In the genomic region with DNA sequence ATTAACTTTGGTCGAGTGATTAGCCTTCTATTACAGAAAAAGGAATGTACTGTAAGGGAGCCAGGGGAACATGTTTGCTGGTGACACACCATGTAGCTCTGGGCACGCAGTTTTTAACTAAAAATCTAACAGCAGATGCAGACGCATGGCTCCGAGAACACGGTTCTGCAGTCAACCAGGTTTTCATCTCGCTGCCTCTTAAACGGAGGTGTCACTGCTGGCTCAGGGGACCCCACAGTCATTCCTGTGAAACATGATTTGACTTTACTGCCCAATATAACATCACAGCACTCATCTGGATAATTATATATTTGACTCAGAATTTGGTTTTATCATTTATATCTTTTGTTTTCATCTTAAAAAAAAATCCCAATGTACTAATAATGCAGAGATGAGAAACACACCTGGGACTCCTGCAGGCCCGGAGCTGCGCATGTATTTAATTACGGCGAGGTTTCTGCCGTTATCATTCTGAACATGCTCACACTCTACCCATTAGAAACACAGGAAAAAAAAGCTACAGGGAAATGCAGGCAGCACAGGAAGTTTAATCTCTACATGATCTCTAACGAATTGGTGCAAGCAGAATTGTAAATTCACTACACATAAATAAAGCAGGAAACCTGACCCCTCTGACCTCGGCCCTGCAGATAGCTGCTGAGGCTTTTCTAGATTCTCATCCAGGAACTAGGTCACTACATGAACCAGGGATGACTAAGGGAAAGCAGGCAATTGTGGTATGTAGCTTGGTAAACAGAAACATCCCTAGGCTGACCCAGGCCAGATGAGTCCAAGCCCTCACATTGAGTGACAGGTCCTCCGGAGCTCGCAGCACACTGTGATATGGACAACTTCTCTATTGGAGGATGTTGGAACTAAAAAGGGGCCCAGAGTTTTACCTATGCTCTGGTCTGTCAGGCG, we compare ENCODE assay signal across 13 mouse cellular contexts.
A peak's percentile ranks its signal among the peaks of the same experiment; 100 is the strongest.
DNase-seq lines count a peak whose midpoint lies in the region; ATAC-seq and TF ChIP-seq lines count a peak whose summit lies in the region.
"Had no signal": no experiment of that assay in that cellular context is flagged by ENCODE, and none has a peak within 500 bp of the region (broad histone marks: within the 10 kb centered on the region; RNA-seq: fewer than 3 reads in every experiment).

No protein-coding gene starts in this region.

- H3K27me3 ChIP-seq in kidney, embryonic 16.5 days (ENCODE audit: insufficient read depth, low read length): no peaks in the 10 kb centered on the region
- H3K27me3 ChIP-seq in kidney, embryonic 14.5 days (ENCODE audit: control insufficient read depth, insufficient read depth, low read length): no peaks in the 10 kb centered on the region
- no peaks in the 10 kb centered on the region for H3K27me3 ChIP-seq in midbrain, embryonic 13.5 days
- no peaks in the 10 kb centered on the region for H3K27me3 ChIP-seq in stomach, postnatal 0 days (ENCODE audit: control insufficient read depth, insufficient read depth, low read length)
- no peaks in the 10 kb centered on the region for H3K27me3 ChIP-seq in intestine, embryonic 15.5 days (replicated peaks)
- H3K27me3 ChIP-seq: embryonic facial prominence, embryonic 12.5 days had no signal

- H3K4me3 ChIP-seq in kidney, embryonic 16.5 days (ENCODE audit: low read length): no peak overlapping the region
- no peak overlapping the region for H3K4me3 ChIP-seq in kidney, embryonic 14.5 days (ENCODE audit: low read length)
- H3K4me3 ChIP-seq in midbrain, embryonic 13.5 days (replicated peaks): no peak overlapping the region
- H3K4me3 ChIP-seq in stomach, postnatal 0 days (ENCODE audit: low read depth, low read length): no peak overlapping the region
- no peak overlapping the region for H3K4me3 ChIP-seq in intestine, embryonic 15.5 days (replicated peaks)
- H3K4me3 ChIP-seq: embryonic facial prominence, embryonic 12.5 days had no signal

- H3K4me2 ChIP-seq in kidney, embryonic 16.5 days (replicated peaks; ENCODE audit: low read depth, low read length): no peak overlapping the region
- H3K4me2 ChIP-seq in kidney, embryonic 14.5 days (replicated peaks; ENCODE audit: low read depth, low read length): no peak overlapping the region
- H3K4me2 ChIP-seq in midbrain, embryonic 13.5 days (replicated peaks): peak overlapping the region; percentile 17
- H3K4me2 ChIP-seq in stomach, postnatal 0 days (replicated peaks; ENCODE audit: low read depth): no peak overlapping the region
- no peak overlapping the region for H3K4me2 ChIP-seq in intestine, embryonic 15.5 days (replicated peaks)
- H3K4me2 ChIP-seq: embryonic facial prominence, embryonic 12.5 days; heart, embryonic 11.5 days; lung, embryonic 14.5 days had no signal

- no peak for TF ChIP-seq CTCF in stomach, postnatal 0 days (IDR thresholded peaks at IDR 0.05; ENCODE audit: low read depth)

- no peak overlapping the region for H3K9ac ChIP-seq in kidney, embryonic 16.5 days (replicated peaks; ENCODE audit: low read length)
- no peak overlapping the region for H3K9ac ChIP-seq in kidney, embryonic 14.5 days (ENCODE audit: low read depth, low read length)
- H3K9ac ChIP-seq in midbrain, embryonic 13.5 days (replicated peaks): no peak overlapping the region
- H3K9ac ChIP-seq in stomach, postnatal 0 days (ENCODE audit: low read length): no peak overlapping the region
- no peak overlapping the region for H3K9ac ChIP-seq in intestine, embryonic 15.5 days
- H3K9ac ChIP-seq: embryonic facial prominence, embryonic 12.5 days; lung, embryonic 14.5 days had no signal

- H3K4me1 ChIP-seq in kidney, embryonic 16.5 days (ENCODE audit: insufficient read depth, low read length): peaks cover 17% of the 10 kb centered on the region
- 0 out of 2 replicates have a peak, but pooled peaks cover 4% of the 10 kb centered on the region for H3K4me1 ChIP-seq in kidney, embryonic 14.5 days (ENCODE audit: control insufficient read depth, insufficient read depth, low read length)
- H3K4me1 ChIP-seq in midbrain, embryonic 13.5 days (replicated peaks): peaks cover 16% of the 10 kb centered on the region
- no peaks in the 10 kb centered on the region for H3K4me1 ChIP-seq in stomach, postnatal 0 days (replicated peaks; ENCODE audit: control insufficient read depth, insufficient read depth)
- no peaks in the 10 kb centered on the region for H3K4me1 ChIP-seq in intestine, embryonic 15.5 days (replicated peaks)

- H3K9me3 ChIP-seq in kidney, embryonic 16.5 days (ENCODE audit: low read length): no peaks in the 10 kb centered on the region
- H3K9me3 ChIP-seq in kidney, embryonic 14.5 days (ENCODE audit: control insufficient read depth, low read length): no peaks in the 10 kb centered on the region
- no peaks in the 10 kb centered on the region for H3K9me3 ChIP-seq in midbrain, embryonic 13.5 days
- no peaks in the 10 kb centered on the region for H3K9me3 ChIP-seq in stomach, postnatal 0 days (ENCODE audit: control insufficient read depth, low read length)
- H3K9me3 ChIP-seq in intestine, embryonic 15.5 days: no peaks in the 10 kb centered on the region
- H3K9me3 ChIP-seq: embryonic facial prominence, embryonic 12.5 days had no signal

- no peak overlapping the region for H3K27ac ChIP-seq in kidney, embryonic 16.5 days (ENCODE audit: low read length)
- H3K27ac ChIP-seq in kidney, embryonic 14.5 days (ENCODE audit: low read depth, low read length): no peak overlapping the region
- peak overlapping the region; percentile 51 for H3K27ac ChIP-seq in midbrain, embryonic 13.5 days
- H3K27ac ChIP-seq in stomach, postnatal 0 days (replicated peaks): no peak overlapping the region
- no peak overlapping the region for H3K27ac ChIP-seq in intestine, embryonic 15.5 days
- H3K27ac ChIP-seq: embryonic facial prominence, embryonic 12.5 days had no signal

- DNase-seq in adrenal gland, adult (ENCODE audit: inconsistent age in 2 of 2, low spot score in 1 of 2): peak; percentile 55 to 80
- no peak for DNase-seq in adrenal gland, postnatal 4 days (ENCODE audit: low spot score in 2 of 2)
- peak; percentile 60 for DNase-seq in adrenal gland, postnatal 14 days
- no peak for DNase-seq in stomach, postnatal 0 days (ENCODE audit: low spot score)
- DNase-seq: left cerebral cortex, postnatal 4 days; lung, embryonic 14.5 days; thymus, postnatal 25 days had no signal

- H3K36me3 ChIP-seq in kidney, embryonic 16.5 days (ENCODE audit: insufficient read depth, low read length): no peaks in the 10 kb centered on the region
- no peaks in the 10 kb centered on the region for H3K36me3 ChIP-seq in kidney, embryonic 14.5 days (ENCODE audit: control insufficient read depth, insufficient read depth, low read length)
- no peaks in the 10 kb centered on the region for H3K36me3 ChIP-seq in midbrain, embryonic 13.5 days
- no peaks in the 10 kb centered on the region for H3K36me3 ChIP-seq in stomach, postnatal 0 days (ENCODE audit: control insufficient read depth, insufficient read depth, low read length)
- no peaks in the 10 kb centered on the region for H3K36me3 ChIP-seq in intestine, embryonic 15.5 days
- H3K36me3 ChIP-seq: embryonic facial prominence, embryonic 12.5 days had no signal

- 52% methylated on average over 17 of the region's 17 CpGs for WGBS in kidney, embryonic 16.5 days
- 60% methylated on average over 17 of the region's 17 CpGs for WGBS in kidney, embryonic 14.5 days
- WGBS in midbrain, embryonic 13.5 days: 41% methylated on average over 17 of the region's 17 CpGs
- WGBS in stomach, postnatal 0 days: 60% methylated on average over 17 of the region's 17 CpGs
- WGBS in intestine, embryonic 15.5 days: 55% methylated on average over 17 of the region's 17 CpGs

- no peak for TF ChIP-seq EP300 in stomach, postnatal 0 days (optimal IDR thresholded peaks at IDR 0.05)

- 0 out of 2 replicates have a peak, but pooled peaks have one; percentile 70 for ATAC-seq in kidney, embryonic 16.5 days (ENCODE audit: low FRiP score, low TSS enrichment)
- no peak for ATAC-seq in kidney, embryonic 14.5 days (ENCODE audit: low FRiP score, low TSS enrichment)
- ATAC-seq in midbrain, embryonic 13.5 days: peak; percentile 72
- ATAC-seq in stomach, postnatal 0 days (ENCODE audit: low FRiP score, low TSS enrichment): no peak
- ATAC-seq in intestine, embryonic 15.5 days: no peak

Comparison
In these comparisons a context has a peak if more than half of its experiments do, and no peak if none do; other contexts are left out.
1. DNase-seq: peak in adrenal gland, adult (2 of 2) and adrenal gland, postnatal 14 days (single experiment); none in adrenal gland, postnatal 4 days (0 of 2) and stomach, postnatal 0 days (single experiment).
2. ATAC-seq: peak in kidney, embryonic 16.5 days (single experiment) and midbrain, embryonic 13.5 days (single experiment); none in kidney, embryonic 14.5 days (single experiment), stomach, postnatal 0 days (single experiment) and intestine, embryonic 15.5 days (single experiment).